Mouse (Mus musculus): ENCODE data around the gene Dgat2l6.

Dgat2l6 gene

GRCm38 (mm10) chrX:100524471-100524870, at the start of gene Dgat2l6:
Gene Dgat2l6 (plus strand): TSS chrX:100524838.
- CTCF ChIA-PET = no interaction called here
- POLR2A ChIA-PET = interaction anchor here in 1 of 4 experiments (0.5 kb wide), 1 partner anchor 28 kb away, joined by 3 read pairs; no protein-coding TSS in a partner anchor

GRCm38 (mm10) chrX:100475569-100476223, 48.9 kb upstream of the Dgat2l6 start:
- ChIA-PET CTCF (no interaction called here), POLR2A (interaction anchor here in 1 of 4 experiments (0.6 kb wide), 1 partner anchor 34 kb away, joined by 5 read pairs; no protein-coding TSS in a partner anchor)

GRCm38 (mm10) chrX:100480317-100480716, 44.3 kb upstream of the Dgat2l6 start:
- CTCF ChIA-PET = no interaction called here
- POLR2A ChIA-PET = no interaction called here

GRCm38 (mm10) chrX:100493500-100494067, 31.1 kb upstream of the Dgat2l6 start:
- ChIA-PET CTCF (interaction anchor here in 2 of 4 experiments (0.5 to 0.6 kb wide), 2 partner anchors 89 to 993 kb away, joined by 3 to 7 read pairs; no protein-coding TSS in a partner anchor), POLR2A (interaction anchor here in 2 of 4 experiments (0.6 to 1.6 kb wide), 9 partner anchors 10 to 903 kb away, joined by 3 to 8 read pairs (median 3); partner anchors contain the start of genes Kif4 (in 2 of the 2) and Pdzd11 (in 2 of the 2))

- CTCF ChIA-PET = interaction anchor here in 2 of 4 experiments (0.5 to 0.6 kb wide), 3 partner anchors 89 to 992 kb away, joined by 3 to 7 read pairs (median 7); no protein-coding TSS in a partner anchor
- POLR2A ChIA-PET = interaction anchor here in 3 of 4 experiments (0.6 to 1.6 kb wide), 11 partner anchors 9 to 904 kb away, joined by 3 to 8 read pairs (median 3); partner anchors contain the start of genes Kif4 (in 2 of the 3), Pdzd11 (in 2 of the 3) and Otud6a (in 1 of the 3)
Observed at GRCm38 (mm10) chrX:100494068-100494978, 30.3 kb upstream of the Dgat2l6 start, which contains the start of gene Igbp1. Gene Igbp1 (plus strand): TSS chrX:100494291.

- ChIA-PET CTCF (no interaction called here), POLR2A (interaction anchor here in 3 of 4 experiments (0.7 to 2.2 kb wide), 4 partner anchors 9 to 694 kb away, joined by 3 to 8 read pairs (median 5); partner anchors contain the start of gene Igbp1 (in 2 of the 3))
Observed at GRCm38 (mm10) chrX:100504175-100504851, 20.3 kb upstream of the Dgat2l6 start.

- CTCF ChIA-PET = no interaction called here
- POLR2A ChIA-PET = interaction anchor here in 1 of 4 experiments (1.4 kb wide), 1 partner anchor 14 kb away, joined by 3 read pairs; no protein-coding TSS in a partner anchor
Observed at GRCm38 (mm10) chrX:100508164-100508563, 16.5 kb upstream of the Dgat2l6 start.

- ChIA-PET CTCF (no interaction called here), POLR2A (interaction anchor here in 1 of 4 experiments (1.3 kb wide), 1 partner anchor 16 kb away, joined by 3 read pairs; the partner anchor contains the start of gene Igbp1)
Observed at GRCm38 (mm10) chrX:100509921-100510320, 14.7 kb upstream of the Dgat2l6 start.

GRCm38 (mm10) chrX:100516683-100517082, 8.0 kb upstream of the Dgat2l6 start:
- ChIA-PET POLR2A (interaction anchor here in 2 of 4 experiments (0.8 to 1.0 kb wide), 3 partner anchors 9 to 109 kb away, joined by 3 read pairs; partner anchors contain the start of genes Igbp1 (in 1 of the 2) and Kif4 (in 1 of the 2)), CTCF (no interaction called here)

- ChIA-PET CTCF (no interaction called here), POLR2A (interaction anchor here in 1 of 4 experiments (0.6 kb wide), 1 partner anchor 99 kb away, joined by 3 read pairs; no protein-coding TSS in a partner anchor)
Observed at GRCm38 (mm10) chrX:100517626-100518025, 7.0 kb upstream of the Dgat2l6 start.

- ChIA-PET CTCF (no interaction called here), POLR2A (interaction anchor here in 1 of 4 experiments (1.1 kb wide), 1 partner anchor 20 kb away, joined by 3 read pairs; no protein-coding TSS in a partner anchor)
Observed at GRCm38 (mm10) chrX:100518532-100518931, 6.1 kb upstream of the Dgat2l6 start.

- POLR2A ChIA-PET = no interaction called here
- CTCF ChIA-PET = no interaction called here
Observed at GRCm38 (mm10) chrX:100556026-100556425, 31.4 kb downstream of the Dgat2l6 start.

GRCm38 (mm10) chrX:100565696-100566095, 41.1 kb downstream of the Dgat2l6 start:
- CTCF ChIA-PET = no interaction called here
- POLR2A ChIA-PET = interaction anchor here in 1 of 4 experiments (0.5 kb wide), 1 partner anchor 33 kb away, joined by 3 read pairs; no protein-coding TSS in a partner anchor

- ChIA-PET POLR2A (interaction anchor here in 1 of 4 experiments (0.5 kb wide), 1 partner anchor 586 kb away, joined by 4 read pairs; no protein-coding TSS in a partner anchor), CTCF (interaction anchor here in 1 of 4 experiments (0.7 kb wide), 1 partner anchor 1017 kb away, joined by 3 read pairs; no protein-coding TSS in a partner anchor)
Observed at GRCm38 (mm10) chrX:100571951-100572350, 47.3 kb downstream of the Dgat2l6 start, which contains the start of gene Awat1. Gene Awat1 (plus strand): TSS chrX:100572251.

- CTCF ChIA-PET = no interaction called here
Observed at GRCm38 (mm10) chrX:100594791-100595190, 70.2 kb downstream of the Dgat2l6 start, which contains the start of gene P2ry4. Gene P2ry4 (minus strand): TSS chrX:100594869.

More at GRCm38 (mm10) chrX:100594791-100595190, 70.2 kb downstream of the Dgat2l6 start, which contains the start of gene P2ry4:
- POLR2A ChIA-PET = no interaction called here

Data from embryonic stem cell, embryonic (primary cell).